Mouse (Mus musculus) limb, embryonic 10.5 days (tissue): ENCODE results near the gene AW549877. TPM values are rescaled to one million over a fixed set of nuclear protein-coding genes. Genes with fewer than 3 reads are reported as not detected.
A peak's percentile ranks its signal among the peaks of the same experiment; 100 is the strongest.

ENCODE experiments used
- DNase-seq: peaks from one replicate; pipeline ENCODE4 v3.0.0-alpha.2; 2017; ENCODE audit warnings: low spot score
- H3K27ac ChIP-seq: fragments of 300-500 bp; sonication (generic); 2 replicates; pipeline ENCODE4 v1.5.1; 2016; ENCODE audit warnings: mild to moderate bottlenecking
- H3K27me3 ChIP-seq: fragments of 300-500 bp; sonication (generic); 2 replicates; pipeline ENCODE4 v1.6.1; 2016; ENCODE audit warnings: low read depth, mild to moderate bottlenecking; ENCODE audit not compliant: poor library complexity, severe bottlenecking
- H3K36me3 ChIP-seq: fragments of 300-500 bp; sonication (generic); 2 replicates; pipeline ENCODE4 v1.6.1; 2016; ENCODE audit warnings: mild to moderate bottlenecking, moderate library complexity
- H3K4me1 ChIP-seq: fragments of 300-500 bp; sonication (generic); 2 replicates; pipeline ENCODE4 v1.6.1; 2016
- H3K4me3 ChIP-seq: fragments of 300-500 bp; sonication (generic); 2 replicates; pipeline ENCODE4 v1.5.1; 2016; ENCODE audit warnings: mild to moderate bottlenecking, moderate library complexity
- H3K9me3 ChIP-seq: fragments of 300-500 bp; sonication (generic); replicated peaks from 2 replicates; pipeline ENCODE4 v1.6.1; 2016; ENCODE audit warnings: mild to moderate bottlenecking
- WGBS: fragments of 180-500 bp; shearing (Covaris S2); methylation state at CpG from one replicate; pipeline ENCODE4 v1.1.7; 2016; 5-methylcytosine and 5-hydroxymethylcytosine counted together
- polyA plus RNA-seq: library from polyadenylated mRNA; unstranded; fragments of >200 nt; fragmentation: Nextera tagmentation; extraction: Ambion mirVana; gene quantifications from 2 replicates; pipeline ENCODE4 v1.2.1, GENCODE M21; 2016

Gene AW549877
- 26.5 and 32.8 TPM in 2 replicates for polyA plus RNA-seq

DNA sequence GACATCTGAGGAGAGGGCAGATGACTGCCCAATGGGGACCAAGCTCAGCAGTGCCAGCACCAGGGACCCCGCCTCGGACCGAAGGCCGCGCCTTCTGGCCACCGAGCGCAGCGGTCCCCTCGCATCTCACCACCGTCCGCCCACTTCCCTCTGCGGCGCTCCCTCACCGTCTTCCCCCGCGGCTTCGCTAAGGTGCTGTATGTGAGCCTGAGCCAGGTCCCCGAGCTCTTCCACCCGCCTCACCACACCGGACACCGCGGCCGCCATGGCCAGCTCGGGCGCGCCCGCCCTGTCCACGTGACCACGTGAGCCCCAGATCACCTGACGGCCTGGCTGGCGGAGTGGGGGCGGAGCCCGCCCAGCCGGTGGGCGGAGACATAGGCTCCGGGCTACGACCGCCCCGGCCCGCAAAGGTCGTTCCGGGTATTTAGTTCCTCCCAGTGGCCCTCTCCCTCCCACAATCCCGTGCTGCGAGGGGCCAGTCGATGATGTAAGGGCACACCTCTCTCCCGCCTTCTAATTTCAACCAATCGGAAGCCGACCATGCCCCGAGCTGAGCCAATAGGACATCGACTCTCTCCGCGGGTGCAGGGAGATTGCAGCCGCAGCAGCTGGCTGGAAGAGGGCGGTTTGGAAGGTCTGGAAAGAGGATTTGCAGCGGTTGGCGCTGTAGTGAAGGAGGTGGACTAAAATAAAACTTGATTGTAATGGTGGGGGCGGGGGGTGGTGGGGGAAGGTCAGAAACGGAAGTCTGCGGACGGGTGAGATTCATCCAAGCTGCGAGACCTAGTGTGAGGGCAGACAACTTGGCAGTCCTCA is at the start of gene AW549877:
Gene AW549877, minus strand, starts transcription at position 297 of the 819 bp plus-strand sequence.
- WGBS, result under 1% methylated on average over 61 of the region's 61 CpGs
- peak within 1 kb of the TSS; percentile 94 for H3K27ac ChIP-seq
- peak; percentile 99 for DNase-seq

DNA sequence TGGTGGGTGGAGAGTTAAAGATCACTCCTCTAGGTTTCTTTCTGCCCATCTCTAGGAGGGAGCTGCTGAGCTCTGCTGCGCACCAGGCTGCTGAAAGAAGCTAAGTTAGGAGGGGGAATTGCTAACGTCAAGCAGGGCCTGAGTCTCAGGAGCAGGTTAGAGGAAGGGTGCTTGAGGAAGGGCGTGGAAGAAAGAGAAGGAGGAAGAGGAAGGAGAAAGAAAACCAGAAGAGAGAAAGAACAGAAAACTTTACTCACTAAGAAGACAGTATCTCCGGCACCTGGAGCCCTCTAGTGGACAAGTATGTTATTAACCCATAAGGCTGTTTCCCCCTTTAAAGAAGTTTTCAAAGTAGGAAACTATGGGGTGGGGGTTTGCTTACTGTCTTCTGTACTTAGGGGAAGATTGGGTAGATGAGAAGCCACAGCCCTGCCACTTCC is 47.5 kb upstream of the AW549877 start:
- DNase-seq, result peak; percentile 44
- 32% methylated on average over 4 of the region's 4 CpGs for WGBS
- Histone ChIP-seq H3K36me3 (peaks cover 24% of the 10 kb centered on the region), H3K9me3 (no peaks in the 10 kb centered on the region), H3K4me3 (no peak overlapping the region), H3K4me1 (no peaks in the 10 kb centered on the region), H3K27ac (no peak overlapping the region), H3K27me3 (no peaks in the 10 kb centered on the region)

More for the DNA sequence above, at the start of gene AW549877:
- H3K36me3 ChIP-seq, result peaks cover 16% of the 10 kb centered on the region
- no peaks in the 10 kb centered on the region for H3K9me3 ChIP-seq
- no peaks in the 10 kb centered on the region for H3K27me3 ChIP-seq
- H3K4me1 ChIP-seq, result peaks cover 8% of the 10 kb centered on the region; the same call in 1 of the 2 replicates
- H3K4me3 ChIP-seq, result peak within 1 kb of the TSS; percentile 76

DNA sequence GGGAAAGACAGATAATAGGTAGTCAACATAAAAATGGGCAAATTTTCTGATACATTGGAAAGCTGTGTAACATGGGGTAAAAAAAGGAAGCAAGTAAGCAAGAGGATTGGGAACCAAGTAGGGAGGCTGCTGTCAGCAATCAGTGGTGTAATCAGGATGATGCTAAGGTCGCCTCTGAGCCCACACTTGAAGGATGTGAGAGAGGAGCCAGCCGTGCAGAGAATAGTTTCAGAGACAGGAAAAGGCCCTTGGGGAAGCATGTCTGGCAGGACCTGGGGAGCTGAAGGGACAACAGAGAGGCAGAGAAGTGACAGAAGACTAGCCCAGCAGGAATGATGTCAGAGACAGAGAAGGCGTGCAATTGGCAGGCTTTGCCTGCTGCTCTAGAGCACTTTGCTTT is 46.9 kb upstream of the AW549877 start:
- Histone ChIP-seq H3K27me3 (no peaks in the 10 kb centered on the region), H3K4me1 (no peaks in the 10 kb centered on the region), H3K4me3 (no peak overlapping the region), H3K36me3 (peaks cover 28% of the 10 kb centered on the region), H3K9me3 (no peaks in the 10 kb centered on the region), H3K27ac (no peak overlapping the region)
- DNase-seq, result no peak
- 67% methylated on average over 3 of the region's 3 CpGs for WGBS

DNA sequence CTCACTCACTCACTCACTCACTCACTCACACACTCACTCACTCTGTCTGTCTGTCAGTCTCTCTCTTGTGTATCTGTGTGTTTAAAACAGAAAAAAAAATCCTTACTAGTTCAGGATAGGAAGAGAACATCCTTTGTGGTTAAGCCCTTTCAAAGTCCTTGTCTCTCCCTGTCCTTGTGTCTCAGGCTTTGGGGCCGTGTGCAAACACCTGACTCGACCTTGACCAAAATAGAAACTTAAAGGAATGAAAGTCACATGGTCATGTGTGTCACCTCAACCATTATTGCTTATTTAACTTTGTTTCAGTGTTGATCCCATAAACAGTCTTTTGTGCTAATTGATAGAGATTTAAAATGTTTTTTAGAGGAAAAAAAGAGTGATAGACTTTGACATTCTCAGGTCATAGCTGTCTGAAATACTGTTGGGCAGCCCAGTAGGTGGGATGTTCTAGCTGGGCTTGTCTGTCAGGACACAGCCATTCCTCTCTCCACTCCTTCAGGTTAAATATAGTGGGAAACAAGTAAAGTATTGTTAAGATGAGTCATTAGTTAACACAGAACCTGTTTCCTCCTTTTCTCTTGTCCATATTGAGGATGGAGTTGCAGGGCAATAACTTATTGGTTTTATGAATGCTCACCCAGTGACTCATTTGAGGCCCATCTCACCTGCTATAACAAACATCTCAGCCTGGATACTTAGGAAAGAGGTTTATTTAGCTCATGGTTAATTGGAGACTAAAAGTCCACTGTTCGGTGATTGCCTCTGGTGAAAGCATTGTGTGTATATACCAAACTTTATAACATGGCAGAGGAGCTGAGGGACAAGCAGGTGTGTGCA is 37.8 kb upstream of the AW549877 start:
- 88% methylated on average over 3 of the region's 3 CpGs for WGBS
- Histone ChIP-seq H3K27me3 (no peaks in the 10 kb centered on the region), H3K9me3 (no peaks in the 10 kb centered on the region), H3K4me1 (0 out of 2 replicates have a peak, but pooled peaks cover under 1% of the 10 kb centered on the region), H3K4me3 (no peak overlapping the region), H3K27ac (no peak overlapping the region), H3K36me3 (peaks cover 29% of the 10 kb centered on the region)
- DNase-seq, result no peak

DNA sequence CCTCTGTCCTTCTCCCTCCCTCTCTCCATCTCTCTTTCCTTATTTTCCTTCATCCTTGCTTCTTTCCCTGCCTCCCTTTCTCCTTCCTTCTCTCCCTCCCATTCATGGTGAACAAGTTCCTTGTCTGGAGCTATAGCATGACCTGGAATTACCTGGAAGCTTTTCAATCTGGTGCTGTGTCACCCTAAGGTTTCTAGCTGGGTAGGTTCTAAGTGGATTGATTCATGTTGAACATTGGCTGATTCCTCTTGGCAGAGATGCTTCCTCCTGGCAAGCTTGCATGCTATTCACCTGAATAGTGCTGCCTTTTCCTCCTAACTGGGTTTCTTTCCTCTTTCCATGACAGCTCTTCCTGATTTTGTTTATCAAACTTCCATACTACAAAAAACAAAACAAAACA is 33.4 kb upstream of the AW549877 start:
- Histone ChIP-seq H3K9me3 (no peaks in the 10 kb centered on the region), H3K27ac (no peak overlapping the region)
- DNase-seq, result no peak

DNA sequence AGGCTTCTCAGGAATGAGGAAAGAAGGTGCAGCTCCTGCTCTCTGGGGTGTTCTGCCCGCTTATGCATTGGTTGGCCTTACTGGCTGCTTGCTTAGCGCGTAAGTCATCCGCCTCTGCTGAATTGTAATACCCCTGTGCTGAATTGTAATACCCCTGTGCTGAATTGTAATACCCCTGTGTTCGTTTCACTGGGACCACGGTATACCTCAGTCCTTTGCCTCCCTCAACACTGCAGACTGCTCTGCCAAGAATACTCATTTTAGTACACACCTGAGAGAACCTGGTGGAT is 32.8 kb upstream of the AW549877 start:
- Histone ChIP-seq H3K27me3 (no peaks in the 10 kb centered on the region), H3K9me3 (no peaks in the 10 kb centered on the region), H3K27ac (no peak overlapping the region), H3K4me3 (peak overlapping the region; percentile 83; the same call in 1 of the 2 replicates), H3K4me1 (peaks cover 11% of the 10 kb centered on the region; the same call in 1 of the 2 replicates), H3K36me3 (no peaks in the 10 kb centered on the region)
- no peak for DNase-seq
- 82% methylated on average over 6 of the region's 6 CpGs for WGBS

More for the DNA sequence above, 33.4 kb upstream of the AW549877 start:
- no peaks in the 10 kb centered on the region for H3K27me3 ChIP-seq
- H3K4me1 ChIP-seq, result peaks cover 11% of the 10 kb centered on the region; the same call in 1 of the 2 replicates
- H3K36me3 ChIP-seq, result no peaks in the 10 kb centered on the region
- H3K4me3 ChIP-seq, result no peak overlapping the region

DNA sequence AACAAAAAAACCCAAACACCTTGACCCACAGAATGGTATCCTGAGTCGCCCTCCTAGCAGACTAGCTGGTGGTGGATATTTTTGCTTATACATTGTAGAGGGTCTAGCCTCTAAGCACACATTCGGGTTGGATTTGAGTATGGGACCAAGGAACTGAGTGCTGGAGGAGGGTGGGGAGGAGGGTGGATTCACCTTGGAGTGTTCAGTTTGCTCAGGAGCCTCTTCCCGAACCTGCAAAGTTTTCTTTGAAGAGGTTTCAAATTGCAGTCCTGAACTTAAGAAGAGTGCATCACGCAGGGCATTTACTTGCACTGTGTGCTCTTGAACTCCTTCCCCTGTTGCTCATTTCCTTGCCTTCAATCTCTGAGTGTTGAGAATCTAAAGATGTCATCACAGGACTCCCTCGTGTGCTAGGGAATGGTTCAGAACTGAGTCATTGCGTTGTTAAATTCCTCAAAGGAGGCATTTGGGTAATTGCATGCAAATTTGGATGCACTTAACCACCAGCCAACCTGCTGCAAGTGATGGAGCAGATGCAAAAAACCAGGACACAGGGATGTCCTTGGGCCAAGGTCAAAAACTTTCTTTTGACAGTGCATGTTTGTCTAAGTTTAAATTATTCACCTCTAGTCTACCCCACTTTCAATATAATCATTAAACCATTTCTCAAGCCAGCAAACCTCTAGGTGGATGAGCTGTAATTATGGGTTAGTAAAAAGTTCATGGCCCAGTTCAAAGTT is 32.3 kb upstream of the AW549877 start:
- H3K4me3 ChIP-seq, result peak overlapping the region; percentile 83
- no peaks in the 10 kb centered on the region for H3K9me3 ChIP-seq
- H3K27ac ChIP-seq, result peak overlapping the region; percentile 90
- peak; percentile 36 for DNase-seq
- no peaks in the 10 kb centered on the region for H3K27me3 ChIP-seq
- H3K4me1 ChIP-seq, result peaks cover 11% of the 10 kb centered on the region; the same call in 1 of the 2 replicates
- WGBS, result 12% methylated on average over 6 of the region's 6 CpGs
- no peaks in the 10 kb centered on the region for H3K36me3 ChIP-seq

DNA sequence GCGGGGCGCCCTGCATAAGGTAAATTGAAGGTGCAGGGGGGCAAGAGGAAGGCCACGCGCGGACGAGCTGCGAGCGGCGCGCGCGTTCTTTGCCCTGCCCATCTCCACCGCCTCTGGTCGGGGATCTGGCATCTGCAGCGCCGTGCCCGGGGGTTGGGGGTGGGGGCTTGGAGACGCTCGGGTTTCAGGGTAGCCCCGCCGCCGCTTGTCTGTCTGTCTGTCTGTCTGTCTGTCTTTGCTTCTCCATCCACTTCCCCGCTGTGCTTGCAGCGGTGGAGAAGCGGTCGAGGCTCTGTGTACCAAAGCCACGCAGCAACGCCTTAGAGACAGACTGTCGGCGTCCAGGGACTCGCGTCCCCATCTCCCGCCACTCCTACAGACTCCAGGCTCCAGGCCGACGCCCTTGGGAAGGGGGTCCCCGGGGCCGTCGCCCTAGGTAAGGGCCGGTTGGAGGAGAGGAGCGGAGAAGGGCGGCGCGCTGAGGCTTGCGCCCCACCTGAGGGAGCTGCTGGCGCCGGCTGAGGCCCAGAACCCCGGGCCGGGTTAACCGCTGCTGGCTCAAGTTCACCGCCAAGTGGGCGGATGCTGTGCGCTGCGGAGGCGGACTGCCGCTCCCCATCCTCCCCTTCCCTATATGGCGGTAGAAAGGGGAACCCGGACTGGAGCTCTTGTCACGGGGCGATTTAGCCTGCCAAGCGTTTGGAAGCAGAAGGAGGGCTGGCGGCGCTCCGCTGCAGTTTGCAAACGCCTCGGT is 31.5 kb upstream of the AW549877 start:
- Histone ChIP-seq H3K4me3 (peak overlapping the region; percentile 83), H3K4me1 (peaks cover 11% of the 10 kb centered on the region; the same call in 1 of the 2 replicates), H3K36me3 (no peaks in the 10 kb centered on the region), H3K27ac (peak overlapping the region; percentile 90), H3K9me3 (no peaks in the 10 kb centered on the region), H3K27me3 (no peaks in the 10 kb centered on the region)
- WGBS, result under 1% methylated on average over 65 of the region's 65 CpGs
- peak; percentile 85 for DNase-seq

DNA sequence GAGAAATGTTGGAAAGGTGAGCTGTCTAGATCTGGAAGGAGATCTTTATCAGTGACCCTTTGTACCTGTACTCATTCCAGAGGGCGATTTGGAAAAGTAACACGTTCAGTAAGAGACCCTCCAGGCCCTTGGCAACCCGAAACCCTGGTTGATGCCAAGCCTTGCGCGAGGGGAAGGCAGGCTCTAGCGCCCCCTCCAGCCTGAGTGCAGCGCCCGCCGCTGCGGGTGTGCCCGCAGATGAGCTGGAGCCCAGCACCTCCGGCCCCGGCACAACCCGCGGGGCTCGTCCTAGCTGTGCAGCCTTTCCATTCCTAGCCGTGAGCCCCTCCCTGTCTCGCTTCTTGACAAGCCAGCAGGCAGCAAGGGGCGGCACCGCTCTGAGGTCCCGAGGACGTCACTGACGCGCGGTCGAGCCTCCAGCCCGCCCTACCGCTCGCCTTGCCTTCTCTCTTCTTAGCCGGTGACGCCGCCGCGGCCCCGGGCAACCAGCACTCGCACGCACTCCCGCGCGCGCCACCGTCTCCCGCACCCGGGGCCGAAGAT is 30.8 kb upstream of the AW549877 start, which contains the start of gene Oxct1:
Gene Oxct1, plus strand, starts transcription at position 153 of the 543 bp plus-strand sequence.
- under 1% methylated on average over 45 of the region's 45 CpGs for WGBS
- Histone ChIP-seq H3K36me3 (no peaks in the 10 kb centered on the region), H3K4me1 (peaks cover 11% of the 10 kb centered on the region; the same call in 1 of the 2 replicates), H3K4me3 (peak within 1 kb of the TSS; percentile 83), H3K27ac (peak within 1 kb of the TSS; percentile 90), H3K9me3 (no peaks in the 10 kb centered on the region), H3K27me3 (no peaks in the 10 kb centered on the region)
- peak; percentile 87 for DNase-seq

DNA sequence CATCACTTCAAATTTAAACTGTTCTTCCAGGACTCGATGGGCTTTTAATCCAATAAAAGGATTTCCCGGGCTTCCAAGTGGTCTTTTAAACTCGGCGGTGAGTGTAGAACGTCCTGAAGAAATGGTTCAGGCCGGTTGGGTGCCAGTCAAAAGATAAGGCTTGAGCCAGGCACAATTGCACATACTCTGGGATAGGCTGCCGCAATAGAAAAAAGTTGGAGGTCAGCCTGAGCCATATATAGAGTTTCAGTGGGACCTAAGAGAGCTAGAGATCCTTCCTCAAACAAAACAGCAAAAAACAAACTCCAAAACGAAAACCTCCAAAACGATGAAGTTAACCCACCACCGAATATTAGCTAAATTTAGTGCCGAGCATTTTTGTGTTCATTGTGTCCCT is 30.0 kb upstream of the AW549877 start:
- no peak for DNase-seq
- no peaks in the 10 kb centered on the region for H3K9me3 ChIP-seq
- H3K27ac ChIP-seq, result no peak overlapping the region; the same call in 1 of the 2 replicates
- WGBS, result 78% methylated on average over 11 of the region's 11 CpGs
- H3K36me3 ChIP-seq, result no peaks in the 10 kb centered on the region
- peak overlapping the region; percentile 83; the same call in 1 of the 2 replicates for H3K4me3 ChIP-seq
- no peaks in the 10 kb centered on the region for H3K27me3 ChIP-seq
- peaks cover 11% of the 10 kb centered on the region; the same call in 1 of the 2 replicates for H3K4me1 ChIP-seq

DNA sequence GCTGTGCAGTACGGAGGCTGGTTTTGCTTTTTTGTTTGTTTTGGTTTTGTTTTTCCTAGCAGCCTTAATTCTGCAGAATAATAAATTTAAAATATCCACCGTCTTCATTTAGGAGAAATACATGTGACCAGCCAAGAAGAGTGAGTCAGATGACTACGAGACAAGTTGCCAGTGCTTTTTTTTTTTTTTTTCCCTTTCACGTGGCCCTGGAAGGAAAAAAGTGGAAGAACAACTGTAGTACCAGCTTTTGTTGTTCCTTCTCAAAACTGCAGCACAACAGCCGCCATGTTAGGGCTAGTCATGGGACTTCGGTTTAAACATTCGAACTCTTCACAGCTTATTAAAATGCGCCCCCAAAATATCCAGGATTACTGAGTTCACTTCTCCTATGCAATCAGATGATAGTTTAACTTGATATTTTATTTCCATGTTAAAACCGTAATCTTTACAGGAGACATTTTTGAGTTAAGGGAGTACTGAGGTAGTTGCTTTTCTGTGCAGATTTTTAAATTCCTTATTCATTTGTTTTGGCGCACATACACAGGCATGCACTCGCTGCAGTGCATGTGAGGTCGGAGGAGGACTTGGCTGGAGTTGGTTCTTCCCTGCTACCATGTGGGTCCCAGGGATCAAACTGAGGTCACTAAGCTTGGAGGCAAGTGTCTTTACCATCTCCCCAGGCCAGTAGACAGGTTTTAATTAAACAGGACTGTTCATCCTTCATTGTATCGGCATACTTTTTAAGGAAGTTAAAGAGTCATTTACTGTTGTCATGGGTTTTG is 29.4 kb upstream of the AW549877 start:
- Histone ChIP-seq H3K36me3 (no peaks in the 10 kb centered on the region), H3K9me3 (no peaks in the 10 kb centered on the region), H3K4me3 (no peak overlapping the region), H3K4me1 (peaks cover 11% of the 10 kb centered on the region; the same call in 1 of the 2 replicates), H3K27me3 (no peaks in the 10 kb centered on the region), H3K27ac (no peak overlapping the region)
- 87% methylated on average over 13 of the region's 13 CpGs for whole genome bisulfite sequencing
- no peak for DNase-seq
